Mouse (Mus musculus): ENCODE measurements at regions not wholly inside any gene's neighbourhood (a gene's known extent, or its start where the extent isn't known, plus 50 kb on each side); places are given as distances from the start of the nearest gene placed in this dataset.

DNA sequence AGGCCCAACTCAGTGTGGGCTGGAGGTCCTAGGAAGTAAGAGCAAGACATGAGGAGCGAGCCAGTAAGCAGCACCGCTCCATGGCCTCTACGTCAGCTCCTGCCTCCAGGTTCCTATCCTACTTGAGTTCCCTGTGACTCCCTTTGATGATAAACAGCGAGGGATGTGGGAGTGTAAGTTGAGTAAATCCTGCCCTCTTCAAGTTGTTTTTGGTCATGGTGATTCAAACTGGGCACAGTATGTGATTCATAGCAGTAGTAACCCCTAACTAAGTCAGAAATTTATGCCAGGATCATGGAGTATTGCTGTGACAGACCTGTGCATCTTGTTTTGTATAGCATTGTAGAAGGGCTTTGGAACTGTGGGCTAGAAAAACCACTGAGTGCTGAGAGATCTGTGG is 366.5 kb downstream of the Gpat3 start:
- POLR2A ChIA-PET = no interaction called here
- TF ChIP-seq CTCF (IDR thresholded peaks at IDR 0.05) = no peak
- no peak for DNase-seq (ENCODE audit: low read depth, low spot score)
- no peaks in the 10 kb centered on the region for H3K27me3 ChIP-seq
- CTCF ChIA-PET = interaction anchor here (1.0 to 1.4 kb wide), 2 partner anchors 9 to 15 kb away, joined by 3 read pairs; no protein-coding TSS in a partner anchor
- ATAC-seq = no peak
- in situ Hi-C loops (cut with MboI; ENCODE audit: low pct_unique_long_range_greater_than_20kb) = loop anchor here (5.0 kb wide), 1 partner anchor 90 kb away; no protein-coding TSS in a partner anchor

DNA sequence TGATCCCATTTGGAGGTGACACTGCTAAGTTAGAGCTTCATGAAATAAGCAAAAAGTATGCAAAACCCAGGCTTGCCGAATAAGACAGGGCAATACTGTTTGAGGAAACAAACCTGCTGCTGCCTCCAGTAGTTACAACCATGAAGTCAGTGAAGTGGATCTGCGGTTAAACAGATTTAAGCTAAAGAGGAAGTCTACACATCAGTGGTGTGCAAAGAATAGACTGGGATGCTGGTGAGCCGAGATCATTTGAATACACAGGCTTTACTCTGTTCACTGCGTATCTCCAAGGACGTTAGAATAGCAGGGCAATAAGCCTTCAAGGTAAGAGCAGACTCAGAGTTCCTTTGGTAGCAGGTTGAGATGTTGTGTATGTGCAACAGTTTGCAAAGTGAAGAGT is 362.6 kb downstream of the Gpat3 start:
- peak; percentile 56 for DNase-seq (ENCODE audit: low read depth, low spot score)
- peak; percentile 74 for ATAC-seq
- POLR2A ChIA-PET = no interaction called here
- no peak for TF ChIP-seq CTCF (IDR thresholded peaks at IDR 0.05)
- no peaks in the 10 kb centered on the region for H3K27me3 ChIP-seq
- in situ Hi-C loops (cut with MboI; ENCODE audit: low pct_unique_long_range_greater_than_20kb) = no loop called here
- CTCF ChIA-PET = interaction anchor here (1.0 to 1.8 kb wide), 5 partner anchors 8 to 22 kb away, joined by 3 to 5 read pairs (median 4); no protein-coding TSS in a partner anchor

DNA sequence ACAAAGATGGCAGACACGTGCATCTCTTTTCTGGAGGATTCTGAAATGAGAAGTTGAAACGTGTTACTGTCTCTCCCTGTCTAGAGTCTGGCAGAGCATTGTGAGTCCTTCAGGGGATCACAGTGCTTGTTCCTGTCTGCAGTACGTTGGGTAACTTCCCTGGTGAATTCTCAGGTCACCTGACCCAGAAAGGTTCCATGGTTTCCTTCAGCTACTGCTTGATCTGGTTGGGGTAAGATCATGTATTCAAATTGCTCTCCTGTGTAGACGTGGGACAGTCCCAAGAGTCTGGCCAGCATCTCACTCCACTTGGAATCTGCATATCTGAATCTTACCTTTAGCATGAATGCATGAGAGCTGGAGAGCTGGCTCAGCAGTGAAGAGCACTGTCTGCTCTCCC is 350.0 kb downstream of the Gpat3 start:
- ChIA-PET POLR2A (no interaction called here), CTCF (interaction anchor here (0.7 to 1.1 kb wide), 2 partner anchors 9 to 12 kb away, joined by 3 to 4 read pairs; no protein-coding TSS in a partner anchor)

DNA sequence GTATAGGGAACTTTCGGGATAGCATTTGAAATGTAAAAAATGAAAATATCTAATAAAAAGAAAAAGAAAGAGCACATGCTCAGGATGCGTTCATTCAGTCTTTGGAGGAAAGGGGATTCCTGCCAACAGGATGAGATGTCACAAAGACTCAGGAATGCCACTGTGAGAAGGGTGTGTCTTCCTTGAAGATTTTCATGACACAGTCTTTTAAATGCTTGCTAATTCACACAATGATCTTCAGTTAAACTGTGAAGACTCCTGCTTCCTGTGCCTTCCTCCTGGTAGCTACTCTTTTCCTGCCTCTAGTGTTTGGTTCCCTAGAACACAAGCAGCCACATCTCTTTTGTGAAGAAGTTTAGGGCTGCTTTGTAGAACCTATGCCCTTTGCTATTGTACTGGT is 345.5 kb downstream of the Gpat3 start:
- TF ChIP-seq CTCF (IDR thresholded peaks at IDR 0.05) = no peak

More for the DNA sequence above, 350.0 kb downstream of the Gpat3 start:
- no peak for TF ChIP-seq CTCF (IDR thresholded peaks at IDR 0.05)
- no peak for ATAC-seq
- no peaks in the 10 kb centered on the region for H3K27me3 ChIP-seq
- in situ Hi-C loops (cut with MboI; ENCODE audit: low pct_unique_long_range_greater_than_20kb) = no loop called here
- no peak for DNase-seq (ENCODE audit: low read depth, low spot score)

DNA sequence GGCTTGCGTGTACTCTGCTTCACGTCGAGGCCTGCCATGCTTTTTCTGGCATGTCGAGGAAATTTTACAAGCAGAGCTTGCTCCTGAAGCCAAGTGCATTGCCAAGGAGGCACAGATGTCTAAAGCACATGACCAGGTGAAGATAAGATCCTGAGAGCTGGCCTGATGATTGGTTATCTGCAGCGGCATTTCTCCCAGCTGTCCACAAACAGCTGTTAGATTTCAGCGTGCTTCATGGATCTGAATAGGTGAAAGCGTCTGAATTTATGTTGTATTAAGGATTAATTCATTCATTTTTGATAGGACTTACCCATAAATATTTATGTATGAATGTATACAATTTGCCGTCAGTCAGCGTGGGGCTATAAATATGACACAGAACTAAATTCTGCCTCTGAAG is 327.7 kb downstream of the Gpat3 start:
- no peak for ATAC-seq
- TF ChIP-seq CTCF (IDR thresholded peaks at IDR 0.05) = no peak
- POLR2A ChIA-PET = interaction anchor here (0.5 kb wide), 1 partner anchor 65 kb away, joined by 5 read pairs; no protein-coding TSS in a partner anchor
- no peaks in the 10 kb centered on the region for H3K27me3 ChIP-seq
- no peak for DNase-seq (ENCODE audit: low read depth, low spot score)
- CTCF ChIA-PET = interaction anchor here (1.3 kb wide), 2 partner anchors 8 to 12 kb away, joined by 3 to 4 read pairs; no protein-coding TSS in a partner anchor
- in situ Hi-C loops (cut with MboI; ENCODE audit: low pct_unique_long_range_greater_than_20kb) = no loop called here

More for the DNA sequence above, 345.5 kb downstream of the Gpat3 start:
- in situ Hi-C loops (cut with MboI; ENCODE audit: low pct_unique_long_range_greater_than_20kb) = no loop called here
- ATAC-seq (no peak), DNase-seq (ENCODE audit: low read depth, low spot score) (no peak)
- CTCF ChIA-PET = interaction anchor here (1.0 kb wide), 1 partner anchor 12 kb away, joined by 4 read pairs; no protein-coding TSS in a partner anchor
- POLR2A ChIA-PET = no interaction called here
- peaks cover under 1% of the 10 kb centered on the region for H3K27me3 ChIP-seq

DNA sequence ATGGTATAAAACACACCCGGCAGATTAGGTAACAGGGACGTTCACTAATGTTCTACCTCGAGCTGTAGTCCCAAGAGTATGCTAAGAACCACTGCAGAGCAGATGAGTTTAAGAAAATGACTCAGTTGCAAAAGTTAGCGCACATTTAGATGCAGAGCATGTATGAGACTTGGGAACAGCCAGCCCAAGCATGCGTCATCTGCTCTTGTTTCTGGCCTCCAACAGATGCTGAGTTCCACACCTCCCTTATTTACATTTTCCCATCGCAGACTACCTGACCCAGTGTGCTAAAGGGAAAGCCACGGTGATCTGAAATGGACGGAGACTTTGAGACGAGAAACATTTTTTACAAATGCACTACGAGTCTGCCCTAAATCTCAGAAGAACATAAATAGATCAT is 327.3 kb downstream of the Gpat3 start:
- ATAC-seq (no peak), DNase-seq (ENCODE audit: low read depth, low spot score) (no peak)
- TF ChIP-seq CTCF (IDR thresholded peaks at IDR 0.05) = no peak
- H3K27me3 ChIP-seq = no peaks in the 10 kb centered on the region
- ChIA-PET CTCF (interaction anchor here (1.3 kb wide), 1 partner anchor 12 kb away, joined by 3 read pairs; no protein-coding TSS in a partner anchor), POLR2A (interaction anchor here (0.5 kb wide), 1 partner anchor 65 kb away, joined by 5 read pairs; no protein-coding TSS in a partner anchor)
- in situ Hi-C loops (cut with MboI; ENCODE audit: low pct_unique_long_range_greater_than_20kb) = no loop called here

DNA sequence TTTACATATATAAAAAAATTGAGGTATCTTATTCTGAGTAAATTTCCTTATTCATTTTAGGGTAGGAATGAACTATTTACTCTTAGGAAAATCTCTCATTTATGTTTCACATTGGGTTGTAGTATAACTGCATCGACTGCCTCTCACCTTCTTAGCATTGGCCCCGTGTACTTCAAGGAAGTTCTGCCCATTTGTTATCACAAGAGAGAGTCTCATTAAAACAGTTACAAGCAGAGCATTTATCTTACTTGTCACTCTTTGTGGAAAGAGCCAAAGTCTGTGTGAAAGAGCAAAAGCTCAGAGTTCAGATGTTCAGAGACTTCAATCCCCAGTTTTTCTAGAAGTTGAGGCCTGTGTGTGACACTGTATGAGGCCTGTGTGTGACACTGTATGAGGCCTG is 323.6 kb downstream of the Gpat3 start:
- ChIA-PET CTCF (interaction anchor here (1.5 kb wide), 1 partner anchor 500 kb away, joined by 4 read pairs; no protein-coding TSS in a partner anchor), POLR2A (no interaction called here)
- no peaks in the 10 kb centered on the region for H3K27me3 ChIP-seq
- in situ Hi-C loops (cut with MboI; ENCODE audit: low pct_unique_long_range_greater_than_20kb) = no loop called here
- DNase-seq (ENCODE audit: low read depth, low spot score) (no peak), ATAC-seq (no peak)
- TF ChIP-seq CTCF (IDR thresholded peaks at IDR 0.05) = no peak

DNA sequence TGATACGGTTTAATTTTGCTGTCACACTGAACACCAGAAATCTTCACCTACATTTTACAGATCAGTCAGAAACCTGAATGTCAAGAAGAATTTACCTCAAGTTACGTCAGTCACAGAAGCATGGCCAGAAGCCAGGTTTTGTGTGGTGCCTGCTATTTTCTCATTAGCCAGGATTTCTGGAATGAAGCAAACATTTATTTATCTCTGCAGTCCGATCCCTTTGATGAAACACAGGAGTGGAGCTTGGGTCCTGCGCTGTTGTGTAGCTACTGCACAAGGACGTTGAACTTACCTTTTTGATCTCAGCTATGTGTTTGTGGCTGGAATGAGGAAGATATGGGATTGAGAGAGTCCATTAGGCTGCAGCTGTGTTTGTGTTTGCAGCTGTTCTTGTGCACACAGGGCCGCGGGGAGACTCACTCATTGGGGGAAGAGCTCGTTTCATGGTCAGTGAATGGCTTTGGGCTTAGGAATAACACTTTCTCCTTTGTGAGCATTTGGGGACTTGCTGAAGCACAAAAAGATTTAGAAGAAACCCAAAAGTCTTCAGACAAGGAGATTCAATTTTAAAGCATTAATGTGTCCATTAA is 318.2 kb downstream of the Gpat3 start:
- ATAC-seq (peak; percentile 51), DNase-seq (ENCODE audit: low read depth, low spot score) (peak; percentile 12)
- CTCF ChIA-PET = interaction anchor here (0.7 to 1.2 kb wide), 5 partner anchors 8 to 122 kb away, joined by 3 to 4 read pairs (median 3); no protein-coding TSS in a partner anchor
- H3K27me3 ChIP-seq = no peaks in the 10 kb centered on the region
- POLR2A ChIA-PET = interaction anchor here (1.6 kb wide), 1 partner anchor 42 kb away, joined by 4 read pairs; no protein-coding TSS in a partner anchor
- in situ Hi-C loops (cut with MboI; ENCODE audit: low pct_unique_long_range_greater_than_20kb) = no loop called here
- TF ChIP-seq CTCF (IDR thresholded peaks at IDR 0.05) = no peak

DNA sequence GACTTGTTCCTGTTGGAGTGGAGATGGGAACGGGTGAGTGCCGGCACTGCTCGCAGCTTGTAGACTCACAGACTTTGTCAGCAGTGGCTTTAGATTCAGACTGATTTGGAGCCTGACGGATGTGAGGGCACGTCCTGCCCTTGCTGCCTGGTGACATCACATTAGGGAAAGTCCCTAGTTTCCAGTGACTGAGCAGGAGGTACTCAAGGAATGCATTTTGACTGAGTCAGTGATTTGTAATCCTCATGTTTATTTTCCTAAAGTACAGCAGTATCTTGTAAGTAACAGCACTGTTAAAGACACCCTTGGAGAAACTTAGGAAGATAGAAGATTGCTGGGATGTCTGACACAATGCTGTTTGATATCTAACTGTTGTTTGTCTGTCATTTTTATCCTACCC is 317.6 kb downstream of the Gpat3 start:
- in situ Hi-C loops (cut with MboI; ENCODE audit: low pct_unique_long_range_greater_than_20kb) = no loop called here
- ATAC-seq (peak; percentile 93), DNase-seq (ENCODE audit: low read depth, low spot score) (peak; percentile 38)
- ChIA-PET CTCF (interaction anchor here (0.7 to 1.2 kb wide), 4 partner anchors 8 to 51 kb away, joined by 3 to 4 read pairs (median 3); no protein-coding TSS in a partner anchor), POLR2A (interaction anchor here (1.6 kb wide), 1 partner anchor 42 kb away, joined by 4 read pairs; no protein-coding TSS in a partner anchor)
- TF ChIP-seq CTCF (IDR thresholded peaks at IDR 0.05) = no peak
- H3K27me3 ChIP-seq = no peaks in the 10 kb centered on the region

DNA sequence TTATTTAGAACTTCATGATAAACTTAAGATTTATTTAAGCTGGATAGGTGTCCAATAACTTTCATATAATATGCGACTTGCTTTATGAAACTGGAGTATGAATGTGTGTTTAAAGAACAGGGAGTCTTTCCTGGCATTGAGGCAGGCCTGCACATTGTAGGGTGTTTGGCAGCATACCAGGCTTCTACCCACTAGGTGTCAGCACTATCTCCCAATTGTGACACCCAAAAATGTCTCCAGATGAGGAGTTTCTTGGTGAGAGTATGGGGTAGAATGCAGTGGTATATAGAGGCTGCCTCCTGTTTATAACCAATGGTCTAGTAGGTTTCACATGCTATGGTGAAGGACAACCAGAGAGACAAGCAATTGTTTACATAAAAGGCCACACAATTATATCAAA is 311.9 kb downstream of the Gpat3 start:
- no peak for ATAC-seq
- TF ChIP-seq CTCF (IDR thresholded peaks at IDR 0.05) = peak; percentile 47
- CTCF ChIA-PET = no interaction called here
- DNase-seq (ENCODE audit: low read depth, low spot score) = no peak
- in situ Hi-C loops (cut with MboI; ENCODE audit: low pct_unique_long_range_greater_than_20kb) = no loop called here
- H3K27me3 ChIP-seq = no peaks in the 10 kb centered on the region
- POLR2A ChIA-PET = no interaction called here

DNA sequence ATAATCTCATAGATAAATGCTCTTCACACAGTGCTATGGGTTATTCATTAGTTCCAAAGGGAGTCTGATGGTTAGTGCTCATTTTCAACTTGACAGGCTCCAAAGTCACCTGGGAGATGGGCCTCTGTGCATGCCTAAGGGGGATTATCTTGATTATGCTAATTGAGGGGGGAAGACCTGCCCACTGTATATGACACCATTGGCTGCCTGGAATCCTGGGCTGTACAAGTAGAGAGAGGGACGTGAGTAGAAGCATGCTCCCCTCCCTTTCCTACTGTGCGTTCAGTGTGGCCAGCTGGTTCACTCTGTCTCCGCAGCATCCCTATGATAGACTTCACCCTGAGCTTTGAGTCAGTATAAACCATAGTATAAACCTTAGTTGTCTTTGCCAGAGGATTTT is 300.8 kb downstream of the Gpat3 start:
- no peak for TF ChIP-seq CTCF (IDR thresholded peaks at IDR 0.05)
- DNase-seq (ENCODE audit: low read depth, low spot score) = no peak
- in situ Hi-C loops (cut with MboI; ENCODE audit: low pct_unique_long_range_greater_than_20kb) = no loop called here
- CTCF ChIA-PET = no interaction called here
- peaks cover 24% of the 10 kb centered on the region for H3K27me3 ChIP-seq
- POLR2A ChIA-PET = no interaction called here
- no peak for ATAC-seq
